Mouse (Mus musculus): Measurements from ENCODE around the gene Pdss2. TPM values are rescaled to one million over a fixed set of nuclear protein-coding genes. Genes with fewer than 3 reads are reported as not detected.

Pdss2 gene
- polyA plus RNA-seq, 1 experiment from 2014 or later, result 18.4 TPM

DNA sequence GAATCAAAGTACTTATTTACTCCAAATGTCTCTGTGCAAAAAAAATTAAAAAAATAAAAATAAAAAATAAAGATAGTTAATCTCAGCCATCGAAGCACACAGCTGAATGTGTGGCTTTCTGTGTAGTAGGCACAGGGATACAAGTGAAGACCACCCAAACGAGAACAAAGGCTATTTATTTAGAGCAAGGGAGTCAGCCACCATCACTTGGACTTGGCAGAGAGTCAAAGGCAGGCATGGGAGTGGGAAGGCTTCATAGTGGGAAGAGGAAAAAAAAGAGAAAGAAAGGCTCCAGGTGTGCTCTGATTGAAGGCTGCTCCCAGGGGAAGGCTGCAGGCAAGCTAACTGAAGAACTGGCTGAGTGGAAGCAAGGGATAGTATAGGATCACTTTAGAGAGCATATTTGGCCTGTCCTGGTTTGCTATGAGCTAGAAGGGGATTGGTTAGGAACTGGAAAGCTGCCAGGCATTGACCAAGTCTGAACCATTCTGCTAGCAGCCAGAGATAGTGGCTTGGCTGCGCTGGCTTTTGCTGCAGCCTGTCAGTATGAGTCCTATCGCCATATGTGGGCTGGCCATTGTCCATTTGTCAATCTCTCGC is 40.9 kb upstream of the Pdss2 start:
- Histone ChIP-seq H3K9me3 (ENCODE audit: control insufficient read depth, low read length) (no peaks in the 10 kb centered on the region), H3K4me2 (replicated peaks; ENCODE audit: low read depth, low read length) (no peak overlapping the region), H3K27ac (ENCODE audit: low read depth, low read length) (peak overlapping the region; percentile 45; the same call in 1 of the 2 replicates), H3K9ac (ENCODE audit: low read depth, low read length) (no peak overlapping the region), H3K27me3 (ENCODE audit: control insufficient read depth, insufficient read depth, low read length) (peaks cover 12% of the 10 kb centered on the region; the same call in 1 of the 2 replicates), H3K4me1 (replicated peaks; ENCODE audit: control insufficient read depth, insufficient read depth, low read length) (no peaks in the 10 kb centered on the region; the same call in 1 of the 2 replicates), H3K36me3 (ENCODE audit: control insufficient read depth, insufficient read depth, low read length) (no peaks in the 10 kb centered on the region), H3K4me3 (ENCODE audit: low read depth, low read length) (no peak overlapping the region)
- peak; percentile 12 for DNase-seq (ENCODE audit: low spot score)
- ATAC-seq (ENCODE audit: low FRiP score), result peak; percentile 38; the same call in 1 of the 2 replicates
- WGBS, result 64% methylated on average over 5 of the region's 5 CpGs

DNA sequence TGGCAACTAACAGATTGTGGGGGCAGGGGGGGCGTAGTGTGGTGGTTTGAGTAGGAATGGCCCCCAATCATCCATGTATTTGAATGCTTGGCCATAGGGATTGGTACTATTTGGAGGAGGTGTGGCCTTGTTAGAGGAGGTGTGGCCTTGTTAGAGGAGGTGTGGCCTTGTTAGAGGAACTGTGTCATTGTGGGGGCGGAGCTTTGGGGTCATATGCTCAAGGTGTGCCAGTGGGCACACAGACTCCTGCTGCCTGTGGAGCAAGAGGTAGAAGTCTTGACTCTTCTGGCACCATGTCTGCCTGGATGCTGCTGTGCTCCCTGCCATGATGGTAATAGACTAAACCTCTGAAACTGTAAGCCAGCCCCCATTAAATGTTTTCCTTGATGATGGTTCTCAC is 21.1 kb upstream of the Pdss2 start:
- Histone ChIP-seq H3K4me2 (replicated peaks; ENCODE audit: low read depth, low read length) (no peak overlapping the region), H3K36me3 (ENCODE audit: control insufficient read depth, insufficient read depth, low read length) (no peaks in the 10 kb centered on the region), H3K27me3 (ENCODE audit: control insufficient read depth, insufficient read depth, low read length) (no peaks in the 10 kb centered on the region), H3K9ac (ENCODE audit: low read depth, low read length) (no peak overlapping the region), H3K4me3 (ENCODE audit: low read depth, low read length) (no peak overlapping the region), H3K9me3 (ENCODE audit: control insufficient read depth, low read length) (no peaks in the 10 kb centered on the region), H3K4me1 (replicated peaks; ENCODE audit: control insufficient read depth, insufficient read depth, low read length) (no peaks in the 10 kb centered on the region), H3K27ac (ENCODE audit: low read depth, low read length) (no peak overlapping the region)
- 85% methylated on average over 2 of the region's 2 CpGs for WGBS
- no peak for ATAC-seq (ENCODE audit: low FRiP score)
- DNase-seq (ENCODE audit: low spot score), result no peak

DNA sequence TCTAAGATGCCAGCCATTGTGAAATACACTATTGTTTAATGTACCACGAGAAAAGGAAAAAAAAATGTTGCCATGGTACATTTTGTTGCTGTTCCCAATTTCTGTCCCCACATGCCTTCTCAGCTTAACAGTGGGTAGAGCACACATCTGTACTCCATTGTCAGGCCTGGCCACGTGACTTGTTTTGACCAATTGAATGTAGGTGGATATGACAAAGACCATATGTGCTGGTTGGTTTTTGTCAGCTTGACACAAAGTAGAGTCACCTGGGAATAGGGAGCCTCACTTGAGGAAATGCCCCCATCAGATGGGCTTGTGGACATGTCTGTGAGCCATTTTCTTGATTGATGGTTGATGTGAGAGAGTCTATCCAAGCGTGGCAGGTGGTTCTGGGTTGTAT is 17.4 kb upstream of the Pdss2 start:
- no peaks in the 10 kb centered on the region for H3K9me3 ChIP-seq (ENCODE audit: control insufficient read depth, low read length)
- no peak overlapping the region for H3K4me3 ChIP-seq (ENCODE audit: low read depth, low read length)
- ATAC-seq (ENCODE audit: low FRiP score), result no peak
- no peaks in the 10 kb centered on the region for H3K4me1 ChIP-seq (replicated peaks; ENCODE audit: control insufficient read depth, insufficient read depth, low read length)
- no peak overlapping the region for H3K9ac ChIP-seq (ENCODE audit: low read depth, low read length)
- no peaks in the 10 kb centered on the region for H3K27me3 ChIP-seq (ENCODE audit: control insufficient read depth, insufficient read depth, low read length)
- H3K27ac ChIP-seq (ENCODE audit: low read depth, low read length), result no peak overlapping the region
- H3K36me3 ChIP-seq (ENCODE audit: control insufficient read depth, insufficient read depth, low read length), result no peaks in the 10 kb centered on the region
- no peak overlapping the region for H3K4me2 ChIP-seq (replicated peaks; ENCODE audit: low read depth, low read length)
- 80% methylated on average over 3 of the region's 3 CpGs for WGBS
- no peak for DNase-seq (ENCODE audit: low spot score)

DNA sequence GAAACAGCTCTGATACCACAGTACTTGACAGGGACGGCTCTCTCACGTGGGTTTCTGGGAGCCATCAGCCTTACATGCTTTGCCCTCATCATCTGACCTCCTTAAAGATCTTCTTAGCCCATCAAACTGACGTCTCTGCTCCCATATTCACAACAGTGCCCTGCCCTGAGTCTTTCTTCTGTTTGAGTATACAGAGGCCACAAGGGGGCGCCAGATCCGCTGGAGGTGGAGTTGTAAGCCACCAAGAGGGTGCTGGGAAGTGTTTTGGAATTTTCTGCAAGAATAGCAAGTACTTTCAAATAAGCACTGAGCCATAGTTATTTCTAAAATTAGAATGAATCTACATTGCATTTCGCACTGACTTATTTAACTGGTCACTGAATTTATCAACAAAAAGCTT is 9.4 kb upstream of the Pdss2 start:
- DNase-seq (ENCODE audit: low spot score) (peak; percentile 71), ATAC-seq (ENCODE audit: low FRiP score) (no peak)
- no peak overlapping the region for H3K4me3 ChIP-seq (ENCODE audit: low read depth, low read length)
- H3K27me3 ChIP-seq (ENCODE audit: control insufficient read depth, insufficient read depth, low read length), result no peaks in the 10 kb centered on the region
- no peak overlapping the region for H3K9ac ChIP-seq (ENCODE audit: low read depth, low read length)
- H3K36me3 ChIP-seq (ENCODE audit: control insufficient read depth, insufficient read depth, low read length), result no peaks in the 10 kb centered on the region
- no peak overlapping the region for H3K4me2 ChIP-seq (replicated peaks; ENCODE audit: low read depth, low read length)
- 25% methylated on average over 6 of the region's 6 CpGs for WGBS
- H3K27ac ChIP-seq (ENCODE audit: low read depth, low read length), result no peak overlapping the region
- no peaks in the 10 kb centered on the region for H3K9me3 ChIP-seq (ENCODE audit: control insufficient read depth, low read length)
- H3K4me1 ChIP-seq (replicated peaks; ENCODE audit: control insufficient read depth, insufficient read depth, low read length), result no peaks in the 10 kb centered on the region

DNA sequence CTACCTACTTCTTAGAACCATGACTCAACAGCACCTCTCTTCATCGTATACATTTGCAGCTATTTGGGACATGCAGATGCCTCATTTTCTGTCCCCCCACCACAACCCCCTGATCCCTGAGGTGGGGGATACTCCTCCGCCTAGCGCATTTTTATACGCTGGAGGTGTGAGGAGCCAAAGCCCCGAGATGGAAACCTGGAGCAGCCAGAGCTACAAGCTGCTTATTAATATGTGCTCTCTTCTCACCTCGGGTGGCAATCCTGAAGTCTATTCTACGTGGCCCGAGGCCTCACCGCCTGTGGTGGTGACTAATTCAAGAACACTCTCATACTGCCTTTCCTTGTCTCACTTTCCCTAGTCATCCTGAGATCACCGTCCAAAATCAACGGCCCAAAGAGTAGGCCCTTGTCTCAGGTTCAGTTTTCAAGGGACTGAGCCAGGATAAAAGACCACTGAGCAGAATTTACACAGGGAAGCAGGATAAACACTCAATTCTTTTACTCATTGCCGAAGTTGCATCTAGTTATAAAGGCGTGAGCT is 3.9 kb upstream of the Pdss2 start:
- Histone ChIP-seq H3K27ac (ENCODE audit: low read depth, low read length) (no peak overlapping the region), H3K4me2 (replicated peaks; ENCODE audit: low read depth, low read length) (no peak overlapping the region), H3K9ac (ENCODE audit: low read depth, low read length) (no peak overlapping the region), H3K27me3 (ENCODE audit: control insufficient read depth, insufficient read depth, low read length) (no peaks in the 10 kb centered on the region), H3K9me3 (ENCODE audit: control insufficient read depth, low read length) (no peaks in the 10 kb centered on the region), H3K36me3 (ENCODE audit: control insufficient read depth, insufficient read depth, low read length) (no peaks in the 10 kb centered on the region), H3K4me1 (replicated peaks; ENCODE audit: control insufficient read depth, insufficient read depth, low read length) (peaks cover 2% of the 10 kb centered on the region; the same call in 1 of the 2 replicates), H3K4me3 (ENCODE audit: low read depth, low read length) (no peak overlapping the region)
- no peak for ATAC-seq (ENCODE audit: low FRiP score)
- WGBS, result 94% methylated on average over 13 of the region's 13 CpGs
- DNase-seq (ENCODE audit: low spot score), result no peak

DNA sequence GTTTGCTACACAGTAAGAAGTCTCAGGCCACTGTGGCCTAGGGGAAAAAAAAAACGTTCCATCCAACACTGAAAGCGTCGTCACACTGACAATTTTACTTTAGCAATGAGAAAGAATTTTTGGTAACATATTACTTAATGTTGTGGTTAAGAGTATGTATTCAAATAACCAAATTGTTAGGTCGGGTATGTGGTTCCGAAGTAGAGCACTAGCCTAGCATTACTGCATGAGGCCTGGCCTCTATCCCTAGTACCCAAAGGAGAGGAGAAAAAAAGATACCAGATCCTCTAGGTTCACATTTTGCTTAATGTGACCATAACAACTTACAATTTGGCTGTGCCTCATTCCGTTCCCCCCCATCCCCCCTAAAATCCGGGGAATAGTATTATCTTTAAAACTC is 807 bp upstream of the Pdss2 start:
- peak overlapping the region; percentile 58 for H3K4me2 ChIP-seq (replicated peaks; ENCODE audit: low read depth, low read length)
- ATAC-seq (ENCODE audit: low FRiP score) (no peak), DNase-seq (ENCODE audit: low spot score) (no peak)
- 21% methylated on average over 7 of the region's 7 CpGs for WGBS
- H3K9ac ChIP-seq (ENCODE audit: low read depth, low read length), result peak overlapping the region; percentile 97
- H3K27me3 ChIP-seq (ENCODE audit: control insufficient read depth, insufficient read depth, low read length), result no peaks in the 10 kb centered on the region
- H3K9me3 ChIP-seq (ENCODE audit: control insufficient read depth, low read length), result no peaks in the 10 kb centered on the region
- peak overlapping the region; percentile 93 for H3K27ac ChIP-seq (ENCODE audit: low read depth, low read length)
- peaks cover 2% of the 10 kb centered on the region; the same call in 1 of the 2 replicates for H3K4me1 ChIP-seq (replicated peaks; ENCODE audit: control insufficient read depth, insufficient read depth, low read length)
- no peaks in the 10 kb centered on the region for H3K36me3 ChIP-seq (ENCODE audit: control insufficient read depth, insufficient read depth, low read length)
- peak overlapping the region; percentile 91 for H3K4me3 ChIP-seq (ENCODE audit: low read depth, low read length)

DNA sequence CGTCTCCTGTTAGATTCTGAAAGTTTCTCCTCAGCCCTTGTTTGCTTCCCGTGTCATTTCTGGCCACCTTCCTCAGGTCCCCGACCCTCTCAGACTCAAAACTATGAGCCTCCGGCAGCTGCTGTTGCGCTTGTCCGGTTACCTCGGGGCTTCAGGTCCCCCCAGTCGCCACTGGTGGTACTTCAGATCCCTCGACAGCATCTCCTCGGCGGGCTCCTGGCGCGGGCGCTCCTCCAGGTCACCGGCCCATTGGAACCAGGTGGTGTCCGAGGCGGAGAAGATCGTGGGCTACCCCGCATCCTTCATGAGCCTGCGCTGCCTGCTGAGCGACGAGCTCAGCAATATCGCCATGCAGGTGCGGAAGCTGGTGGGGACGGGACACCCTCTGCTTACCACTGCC is 373 bp downstream of the Pdss2 start:
- Histone ChIP-seq H3K4me2 (replicated peaks; ENCODE audit: low read depth, low read length) (peak overlapping the region; percentile 83), H3K27me3 (ENCODE audit: control insufficient read depth, insufficient read depth, low read length) (no peaks in the 10 kb centered on the region), H3K27ac (ENCODE audit: low read depth, low read length) (peak overlapping the region; percentile 58), H3K9me3 (ENCODE audit: control insufficient read depth, low read length) (no peaks in the 10 kb centered on the region), H3K9ac (ENCODE audit: low read depth, low read length) (peak overlapping the region; percentile 97), H3K4me1 (replicated peaks; ENCODE audit: control insufficient read depth, insufficient read depth, low read length) (peaks cover 2% of the 10 kb centered on the region; the same call in 1 of the 2 replicates), H3K36me3 (ENCODE audit: control insufficient read depth, insufficient read depth, low read length) (no peaks in the 10 kb centered on the region), H3K4me3 (ENCODE audit: low read depth, low read length) (peak overlapping the region; percentile 91)
- ATAC-seq (ENCODE audit: low FRiP score) (peak; percentile 73), DNase-seq (ENCODE audit: low spot score) (no peak)
- WGBS, result under 1% methylated on average over 25 of the region's 25 CpGs

DNA sequence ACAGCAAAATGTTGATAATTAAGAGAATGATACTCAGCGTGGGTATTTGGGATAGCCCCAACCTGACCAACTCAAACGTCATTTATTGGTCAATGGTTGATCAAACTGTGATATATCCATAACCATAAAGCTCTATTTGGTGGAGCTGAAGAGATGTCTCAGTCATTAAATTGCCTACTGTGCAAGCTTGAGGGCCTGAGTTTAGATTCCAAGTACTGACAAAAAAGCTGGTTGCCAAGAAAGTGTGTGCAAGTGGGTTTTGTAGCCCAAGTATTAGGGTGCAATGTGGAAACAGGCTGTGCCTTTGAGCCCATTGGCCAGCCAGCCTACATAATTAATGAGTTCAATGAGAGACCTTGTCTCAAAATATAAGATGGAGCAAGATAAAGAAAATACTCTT is 2.1 kb downstream of the Pdss2 start:
- Histone ChIP-seq H3K9ac (ENCODE audit: low read depth, low read length) (no peak overlapping the region), H3K9me3 (ENCODE audit: control insufficient read depth, low read length) (no peaks in the 10 kb centered on the region), H3K4me3 (ENCODE audit: low read depth, low read length) (no peak overlapping the region), H3K36me3 (ENCODE audit: control insufficient read depth, insufficient read depth, low read length) (no peaks in the 10 kb centered on the region), H3K27me3 (ENCODE audit: control insufficient read depth, insufficient read depth, low read length) (no peaks in the 10 kb centered on the region), H3K4me2 (replicated peaks; ENCODE audit: low read depth, low read length) (no peak overlapping the region), H3K4me1 (replicated peaks; ENCODE audit: control insufficient read depth, insufficient read depth, low read length) (peaks cover 2% of the 10 kb centered on the region; the same call in 1 of the 2 replicates), H3K27ac (ENCODE audit: low read depth, low read length) (no peak overlapping the region)
- 90% methylated on average over 2 of the region's 2 CpGs for WGBS
- ATAC-seq (ENCODE audit: low FRiP score) (no peak), DNase-seq (ENCODE audit: low spot score) (no peak)

DNA sequence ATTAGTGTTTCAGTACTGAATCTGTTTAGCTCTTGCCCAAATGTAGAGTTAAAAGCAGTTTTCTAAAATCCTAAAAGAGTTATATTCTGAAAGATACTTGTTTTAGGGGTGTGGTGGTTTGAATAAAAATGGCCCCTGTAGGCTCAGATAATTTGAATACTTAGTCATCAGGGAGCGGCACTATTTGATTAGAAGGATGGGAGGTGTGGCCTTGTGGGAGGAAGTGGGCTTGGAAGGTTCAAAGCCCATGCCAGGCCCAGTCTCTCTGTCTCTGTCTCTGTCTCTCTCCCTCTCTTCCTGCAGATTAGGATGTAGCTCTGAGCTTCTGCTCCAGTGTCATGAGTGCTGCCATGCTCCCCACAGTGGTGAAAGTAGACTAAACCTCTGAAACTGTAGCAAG is 5.1 kb downstream of the Pdss2 start:
- H3K4me3 ChIP-seq (ENCODE audit: low read depth, low read length), result no peak overlapping the region
- DNase-seq (ENCODE audit: low spot score), result no peak
- peaks cover 2% of the 10 kb centered on the region; the same call in 1 of the 2 replicates for H3K4me1 ChIP-seq (replicated peaks; ENCODE audit: control insufficient read depth, insufficient read depth, low read length)
- 97% methylated on average over 1 of the region's 1 CpGs for WGBS
- H3K9ac ChIP-seq (ENCODE audit: low read depth, low read length), result no peak overlapping the region
- H3K9me3 ChIP-seq (ENCODE audit: control insufficient read depth, low read length), result no peaks in the 10 kb centered on the region
- no peak for ATAC-seq (ENCODE audit: low FRiP score)
- no peak overlapping the region for H3K27ac ChIP-seq (ENCODE audit: low read depth, low read length)
- H3K27me3 ChIP-seq (ENCODE audit: control insufficient read depth, insufficient read depth, low read length), result no peaks in the 10 kb centered on the region
- H3K36me3 ChIP-seq (ENCODE audit: control insufficient read depth, insufficient read depth, low read length), result no peaks in the 10 kb centered on the region
- H3K4me2 ChIP-seq (replicated peaks; ENCODE audit: low read depth, low read length), result no peak overlapping the region

Data from hindbrain, embryonic 11.5 days (tissue).